Comparison of ENCODE assay signal across 21 mouse cellular contexts in genomic region chr17:24642791-24643343, GRCm38 (mm10). TPM values are rescaled to one million over a fixed set of nuclear protein-coding genes. Genes with fewer than 3 reads are reported as not detected.
A peak's percentile ranks its signal among the peaks of the same experiment; 100 is the strongest.
DNase-seq lines count a peak whose midpoint lies in the region; ATAC-seq and TF ChIP-seq lines count a peak whose summit lies in the region.
"Had no signal": no experiment of that assay in that cellular context is flagged by ENCODE, and none has a peak within 500 bp of the region (broad histone marks: within the 10 kb centered on the region; RNA-seq: fewer than 3 reads in every experiment).

No protein-coding gene starts in this region.

- H3K9ac ChIP-seq in forebrain, postnatal 0 days: no peak overlapping the region
- 0 out of 2 replicates have a peak overlapping the region, but pooled peaks have one; percentile 14 for H3K9ac ChIP-seq in hindbrain, embryonic 12.5 days
- H3K9ac ChIP-seq in hindbrain, postnatal 0 days (replicated peaks; ENCODE audit: low read length): no peak overlapping the region
- H3K9ac ChIP-seq: embryonic facial prominence, embryonic 13.5 days; liver, embryonic 14.5 days had no signal

- no peak for DNase-seq in forebrain, embryonic 10.5 days (ENCODE audit: extremely low spot score, low spot score)
- no peak for DNase-seq in forebrain, postnatal 0 days
- no peak for DNase-seq in hindbrain, postnatal 0 days (ENCODE audit: low spot score)
- no peak for DNase-seq in layer of hippocampus, adult 2 months (ENCODE audit: low spot score in 2 of 2)
- no peak for DNase-seq in layer of hippocampus, adult 18-20 months (ENCODE audit: low spot score in 2 of 2)
- DNase-seq in cerebellum, adult 9-10 months: no peak
- DNase-seq: adrenal gland, adult 2 months; cerebellum, adult 9-11 months; heart, postnatal 14 days; kidney, adult 18-20 months; retina, postnatal 1 day had no signal

- no peak overlapping the region for H3K4me2 ChIP-seq in forebrain, postnatal 0 days (ENCODE audit: low read depth)
- H3K4me2 ChIP-seq in hindbrain, embryonic 12.5 days (replicated peaks): no peak overlapping the region
- no peak overlapping the region for H3K4me2 ChIP-seq in hindbrain, postnatal 0 days (ENCODE audit: low read depth, low read length)
- H3K4me2 ChIP-seq: embryonic facial prominence, embryonic 13.5 days had no signal

- peaks cover 28% of the 10 kb centered on the region for H3K36me3 ChIP-seq in forebrain, embryonic 10.5 days (replicated peaks)
- peaks cover 19% of the 10 kb centered on the region for H3K36me3 ChIP-seq in forebrain, postnatal 0 days (ENCODE audit: insufficient read depth)
- peaks cover 3% of the 10 kb centered on the region; the same call in 1 of the 2 replicates for H3K36me3 ChIP-seq in hindbrain, embryonic 12.5 days
- H3K36me3 ChIP-seq in hindbrain, postnatal 0 days (ENCODE audit: insufficient read depth, low read length): 0 out of 2 replicates have a peak, but pooled peaks cover 16% of the 10 kb centered on the region

- no peak for TF ChIP-seq CTCF in forebrain, postnatal 0 days (IDR thresholded peaks at IDR 0.05; ENCODE audit: low read depth)
- TF ChIP-seq CTCF in hindbrain, postnatal 0 days (IDR thresholded peaks at IDR 0.05; ENCODE audit: low read depth): no peak
- TF ChIP-seq CTCF in layer of hippocampus, adult 2 months (conservative IDR thresholded peaks at IDR 0.05): no peak

- 83% methylated on average over 6 of the region's 6 CpGs for WGBS in forebrain, embryonic 10.5 days
- 77% methylated on average over 6 of the region's 6 CpGs for WGBS in forebrain, postnatal 0 days
- 66% methylated on average over 6 of the region's 6 CpGs for WGBS in hindbrain, embryonic 12.5 days
- WGBS in hindbrain, postnatal 0 days: 84% methylated on average over 6 of the region's 6 CpGs

- no peaks in the 10 kb centered on the region for H3K9me3 ChIP-seq in forebrain, embryonic 10.5 days
- no peaks in the 10 kb centered on the region for H3K9me3 ChIP-seq in forebrain, postnatal 0 days (ENCODE audit: low read length)
- no peaks in the 10 kb centered on the region for H3K9me3 ChIP-seq in hindbrain, embryonic 12.5 days (replicated peaks)
- no peaks in the 10 kb centered on the region for H3K9me3 ChIP-seq in hindbrain, postnatal 0 days (ENCODE audit: low read length)
- H3K9me3 ChIP-seq: embryonic facial prominence, embryonic 13.5 days had no signal

- H3K4me3 ChIP-seq in forebrain, embryonic 10.5 days: no peak overlapping the region
- no peak overlapping the region for H3K4me3 ChIP-seq in forebrain, postnatal 0 days (ENCODE audit: low read depth, low read length)
- no peak overlapping the region for H3K4me3 ChIP-seq in hindbrain, embryonic 12.5 days
- H3K4me3 ChIP-seq in hindbrain, postnatal 0 days (ENCODE audit: low read length): no peak overlapping the region
- H3K4me3 ChIP-seq in layer of hippocampus, adult 2 months: no peak overlapping the region; the same call in 1 of the 2 replicates
- peak overlapping the region; percentile 69 for H3K4me3 ChIP-seq in brown adipose tissue, adult 24 weeks (ENCODE audit: insufficient read depth, low read depth, low read length)
- H3K4me3 ChIP-seq: embryonic facial prominence, embryonic 13.5 days had no signal

- H3K4me1 ChIP-seq in forebrain, embryonic 10.5 days: peaks cover 55% of the 10 kb centered on the region
- no peaks in the 10 kb centered on the region for H3K4me1 ChIP-seq in forebrain, postnatal 0 days (ENCODE audit: insufficient read depth)
- H3K4me1 ChIP-seq in hindbrain, embryonic 12.5 days: peaks cover 28% of the 10 kb centered on the region
- no peaks in the 10 kb centered on the region for H3K4me1 ChIP-seq in hindbrain, postnatal 0 days (ENCODE audit: insufficient read depth, low read length)
- H3K4me1 ChIP-seq in brown adipose tissue, adult 24 weeks (ENCODE audit: control insufficient read depth, insufficient read depth, insufficient read length, low read length): peaks cover 7% of the 10 kb centered on the region; the same call in 1 of the 2 replicates

- H3K27ac ChIP-seq in forebrain, embryonic 10.5 days: peak overlapping the region; percentile 9; the same call in 1 of the 2 replicates
- H3K27ac ChIP-seq in forebrain, postnatal 0 days (ENCODE audit: low read depth, low read length): no peak overlapping the region
- H3K27ac ChIP-seq in hindbrain, embryonic 12.5 days: no peak overlapping the region
- H3K27ac ChIP-seq in hindbrain, postnatal 0 days: no peak overlapping the region
- H3K27ac ChIP-seq in layer of hippocampus, adult 2 months: peak overlapping the region; percentile 89
- peak overlapping the region; percentile 100 for H3K27ac ChIP-seq in brown adipose tissue, adult 24 weeks (replicated peaks; ENCODE audit: low read depth, low read length)
- H3K27ac ChIP-seq: embryonic facial prominence, embryonic 13.5 days; liver, embryonic 14.5 days had no signal

- H3K27me3 ChIP-seq in forebrain, embryonic 10.5 days (ENCODE audit: poor library complexity, severe bottlenecking): 0 out of 2 replicates have a peak, but pooled peaks cover 5% of the 10 kb centered on the region
- H3K27me3 ChIP-seq in forebrain, postnatal 0 days (ENCODE audit: insufficient read depth, low read length): no peaks in the 10 kb centered on the region
- H3K27me3 ChIP-seq in hindbrain, embryonic 12.5 days: peaks cover 4% of the 10 kb centered on the region; the same call in 1 of the 2 replicates
- H3K27me3 ChIP-seq in hindbrain, postnatal 0 days (ENCODE audit: insufficient read depth, low read length): no peaks in the 10 kb centered on the region
- H3K27me3 ChIP-seq: embryonic facial prominence, embryonic 13.5 days had no signal

- ATAC-seq in forebrain, postnatal 0 days: no peak
- ATAC-seq in hindbrain, embryonic 12.5 days (ENCODE audit: low FRiP score): no peak
- ATAC-seq in hindbrain, postnatal 0 days: no peak
- ATAC-seq: forebrain, embryonic 16.5 days; hindbrain, embryonic 16.5 days had no signal

RNA-seq across cellular contexts. Expression of gene Slc9a3r2, which starts 7.3 kb away (rescaled TPM):
- polyA plus RNA-seq in forebrain, embryonic 10.5 days (2016; fragmentation: Nextera tagmentation; extraction: Ambion mirVana): 25.9 and 27.1 TPM in 2 replicates
- 43.5 and 54.5 TPM in 2 replicates for total RNA-seq in forebrain, postnatal 0 days (2014; rRNA removed)
- 42.0 and 48.3 TPM in 2 replicates for polyA plus RNA-seq in forebrain, postnatal 0 days (2015; fragmentation: Nextera tagmentation; extraction: Ambion mirVana)
- polyA plus RNA-seq in hindbrain, embryonic 12.5 days (2016; fragmentation: Nextera tagmentation; extraction: Ambion mirVana): 39.2 and 39.6 TPM in 2 replicates
- total RNA-seq in hindbrain, postnatal 0 days (2014; rRNA removed): 72.8 and 91.1 TPM in 2 replicates
- polyA plus RNA-seq in hindbrain, postnatal 0 days (2015; fragmentation: Nextera tagmentation; extraction: Ambion mirVana): 57.6 and 60.6 TPM in 2 replicates
- 10 to 100 TPM; 41.9 to 44.1 TPM for total RNA-seq in layer of hippocampus, adult 2 months (2021)
- total RNA-seq in layer of hippocampus, adult 18-20 months (2021): 10 to 100 TPM; 39.7 to 41.0 TPM
- polyA plus RNA-seq in brown adipose tissue, adult 24 weeks (2012; ENCODE audit: insufficient read depth, insufficient read length, missing spikeins): 20.1 and 32.2 TPM in 2 replicates

RNA-seq across cellular contexts. Expression of gene Nthl1, which starts 10.4 kb away (rescaled TPM):
- polyA plus RNA-seq in forebrain, embryonic 10.5 days (2016; fragmentation: Nextera tagmentation; extraction: Ambion mirVana): 26.9 and 29.5 TPM in 2 replicates
- 10.1 and 10.2 TPM in 2 replicates for total RNA-seq in forebrain, postnatal 0 days (2014; rRNA removed)
- polyA plus RNA-seq in forebrain, postnatal 0 days (2015; fragmentation: Nextera tagmentation; extraction: Ambion mirVana): 8.6 and 9.8 TPM in 2 replicates
- 14.4 and 15.7 TPM in 2 replicates for polyA plus RNA-seq in hindbrain, embryonic 12.5 days (2016; fragmentation: Nextera tagmentation; extraction: Ambion mirVana)
- total RNA-seq in hindbrain, postnatal 0 days (2014; rRNA removed): 4.2 and 5.6 TPM in 2 replicates
- 7.2 and 7.8 TPM in 2 replicates for polyA plus RNA-seq in hindbrain, postnatal 0 days (2015; fragmentation: Nextera tagmentation; extraction: Ambion mirVana)
- total RNA-seq in layer of hippocampus, adult 2 months (2021): 1 to 10 TPM; 6.2 to 6.8 TPM
- total RNA-seq in layer of hippocampus, adult 18-20 months (2021): 1 to 10 TPM; 4.9 to 6.1 TPM
- polyA plus RNA-seq in brown adipose tissue, adult 24 weeks (2012; ENCODE audit: insufficient read depth, insufficient read length, missing spikeins): 3.4 and 7.7 TPM in 2 replicates

RNA-seq across cellular contexts. Expression of gene Tsc2, which starts 10.4 kb away (rescaled TPM):
- 75.3 and 75.4 TPM in 2 replicates for polyA plus RNA-seq in forebrain, embryonic 10.5 days (2016; fragmentation: Nextera tagmentation; extraction: Ambion mirVana)
- total RNA-seq in forebrain, postnatal 0 days (2014; rRNA removed): 81.2 and 92.6 TPM in 2 replicates
- polyA plus RNA-seq in forebrain, postnatal 0 days (2015; fragmentation: Nextera tagmentation; extraction: Ambion mirVana): 44.2 and 56.2 TPM in 2 replicates
- polyA plus RNA-seq in hindbrain, embryonic 12.5 days (2016; fragmentation: Nextera tagmentation; extraction: Ambion mirVana): 85.5 and 86.2 TPM in 2 replicates
- 98.0 and 114 TPM in 2 replicates for total RNA-seq in hindbrain, postnatal 0 days (2014; rRNA removed)
- 45.7 and 51.2 TPM in 2 replicates for polyA plus RNA-seq in hindbrain, postnatal 0 days (2015; fragmentation: Nextera tagmentation; extraction: Ambion mirVana)
- total RNA-seq in layer of hippocampus, adult 2 months (2021): 100 to 1,000 TPM; 192 to 223 TPM
- total RNA-seq in layer of hippocampus, adult 18-20 months (2021): 100 to 1,000 TPM; 182 to 189 TPM
- polyA plus RNA-seq in brown adipose tissue, adult 24 weeks (2012; ENCODE audit: insufficient read depth, insufficient read length, missing spikeins): 67.6 and 69.2 TPM in 2 replicates

RNA-seq across cellular contexts. Expression of gene Npw, which starts 15.4 kb away (rescaled TPM):
- not detected in 2 replicates for polyA plus RNA-seq in forebrain, embryonic 10.5 days (2016; fragmentation: Nextera tagmentation; extraction: Ambion mirVana)
- total RNA-seq in forebrain, postnatal 0 days (2014; rRNA removed): not detected in 2 replicates
- polyA plus RNA-seq in forebrain, postnatal 0 days (2015; fragmentation: Nextera tagmentation; extraction: Ambion mirVana): 0.64 and 0.96 TPM in 2 replicates
- polyA plus RNA-seq in hindbrain, embryonic 12.5 days (2016; fragmentation: Nextera tagmentation; extraction: Ambion mirVana): not detected in 2 replicates
- 0.78 TPM in 1 of 2 replicates, not detected in the other for total RNA-seq in hindbrain, postnatal 0 days (2014; rRNA removed)
- 0.65 and 0.81 TPM in 2 replicates for polyA plus RNA-seq in hindbrain, postnatal 0 days (2015; fragmentation: Nextera tagmentation; extraction: Ambion mirVana)
- total RNA-seq in layer of hippocampus, adult 2 months (2021): 1 to 10 TPM; 2.0 to 2.3 TPM
- total RNA-seq in layer of hippocampus, adult 18-20 months (2021): 1 to 10 TPM; 1.3 to 2.0 TPM
- polyA plus RNA-seq in brown adipose tissue, adult 24 weeks (2012; ENCODE audit: insufficient read depth, insufficient read length, missing spikeins): not detected in 2 replicates
- total RNA-seq: adrenal gland, adult 2 months; heart, postnatal 14 days; megakaryocyte-erythroid progenitor cell, adult 5-6 weeks; midbrain, postnatal 0 days had no signal
- polyA plus RNA-seq: forebrain, embryonic 16.5 days; gonadal fat pad, adult 2 months; thymus, postnatal 0 days had no signal

RNA-seq across cellular contexts. Expression of gene Zfp598, which starts 26.6 kb away (rescaled TPM):
- 27.5 and 30.6 TPM in 2 replicates for polyA plus RNA-seq in forebrain, embryonic 10.5 days (2016; fragmentation: Nextera tagmentation; extraction: Ambion mirVana)
- 31.2 and 41.5 TPM in 2 replicates for total RNA-seq in forebrain, postnatal 0 days (2014; rRNA removed)
- polyA plus RNA-seq in forebrain, postnatal 0 days (2015; fragmentation: Nextera tagmentation; extraction: Ambion mirVana): 14.6 and 15.0 TPM in 2 replicates
- polyA plus RNA-seq in hindbrain, embryonic 12.5 days (2016; fragmentation: Nextera tagmentation; extraction: Ambion mirVana): 23.0 and 25.2 TPM in 2 replicates
- 40.9 and 47.0 TPM in 2 replicates for total RNA-seq in hindbrain, postnatal 0 days (2014; rRNA removed)
- 14.2 and 14.6 TPM in 2 replicates for polyA plus RNA-seq in hindbrain, postnatal 0 days (2015; fragmentation: Nextera tagmentation; extraction: Ambion mirVana)
- 10 to 100 TPM; 36.6 to 43.9 TPM for total RNA-seq in layer of hippocampus, adult 2 months (2021)
- 10 to 100 TPM; 39.6 to 42.8 TPM for total RNA-seq in layer of hippocampus, adult 18-20 months (2021)
- 9.2 and 10.0 TPM in 2 replicates for polyA plus RNA-seq in brown adipose tissue, adult 24 weeks (2012; ENCODE audit: insufficient read depth, insufficient read length, missing spikeins)

Comparison
In these comparisons a context has a peak if more than half of its experiments do, and no peak if none do; other contexts are left out.
1. H3K27ac ChIP-seq: peak in forebrain, embryonic 10.5 days (single experiment), layer of hippocampus, adult 2 months (single experiment) and brown adipose tissue, adult 24 weeks (single experiment); none in forebrain, postnatal 0 days (single experiment), hindbrain, embryonic 12.5 days (single experiment) and hindbrain, postnatal 0 days (single experiment).